Mouse (Mus musculus): Measurements from ENCODE around the gene Gm49450.

GRCm38 (mm10) chr15:98989701-98990430 is 36.5 kb upstream of the Gm49450 start:
- no peak for TF ChIP-seq CTCF (IDR thresholded peaks at IDR 0.05; ENCODE audit: low read depth)
- TF ChIP-seq EP300 (IDR thresholded peaks at IDR 0.05; ENCODE audit: low read depth), result no peak

Data from liver, embryonic 14.5 days (tissue).